Mouse (Mus musculus) forebrain, embryonic 10.5 days (tissue): Measurements from ENCODE around the gene Creb3l2. TPM values are rescaled to one million over a fixed set of nuclear protein-coding genes. Genes with fewer than 3 reads are reported as not detected.
"Not testable (repeated sequence)": the region's sequence is repeated elsewhere in the genome, so short reads cannot be mapped to it uniquely, and the experiment has no call there.

Experiments used
- DNase-seq: peaks from one replicate; pipeline ENCODE4 v3.0.0-alpha.2; 2017; ENCODE audit warnings: low spot score; ENCODE audit errors: extremely low spot score
- H3K27ac ChIP-seq: fragments of 300-500 bp; sonication (generic); 2 replicates; pipeline ENCODE4 v1.5.1; 2016; ENCODE audit warnings: mild to moderate bottlenecking
- H3K27me3 ChIP-seq: fragments of 300-500 bp; sonication (generic); 2 replicates; pipeline ENCODE4 v1.6.1; 2016; ENCODE audit warnings: mild to moderate bottlenecking; ENCODE audit not compliant: poor library complexity, severe bottlenecking
- H3K36me3 ChIP-seq: fragments of 300-500 bp; sonication (generic); replicated peaks from 2 replicates; pipeline ENCODE4 v1.6.1; 2016; ENCODE audit warnings: mild to moderate bottlenecking, moderate library complexity
- H3K4me1 ChIP-seq: fragments of 300-500 bp; sonication (generic); 2 replicates; pipeline ENCODE4 v1.6.1; 2016
- H3K4me3 ChIP-seq: fragments of 300-500 bp; sonication (generic); 2 replicates; pipeline ENCODE4 v1.5.1; 2016; ENCODE audit warnings: mild to moderate bottlenecking, moderate library complexity
- H3K9me3 ChIP-seq: fragments of 300-500 bp; sonication (generic); 2 replicates; pipeline ENCODE4 v1.6.1; 2016; ENCODE audit warnings: mild to moderate bottlenecking, moderate library complexity
- WGBS: fragments of 180-500 bp; shearing (Covaris S2); methylation state at CpG from one replicate; pipeline ENCODE4 v1.1.7; 2016; 5-methylcytosine and 5-hydroxymethylcytosine counted together
- polyA plus RNA-seq: library from polyadenylated mRNA; unstranded; fragments of >200 nt; fragmentation: Nextera tagmentation; extraction: Ambion mirVana; gene quantifications from 2 replicates; pipeline ENCODE4 v1.2.1, GENCODE M21; 2016

Creb3l2 gene
- polyA plus RNA-seq, 1 experiment from 2014 or later = 5.2 TPM

DNA sequence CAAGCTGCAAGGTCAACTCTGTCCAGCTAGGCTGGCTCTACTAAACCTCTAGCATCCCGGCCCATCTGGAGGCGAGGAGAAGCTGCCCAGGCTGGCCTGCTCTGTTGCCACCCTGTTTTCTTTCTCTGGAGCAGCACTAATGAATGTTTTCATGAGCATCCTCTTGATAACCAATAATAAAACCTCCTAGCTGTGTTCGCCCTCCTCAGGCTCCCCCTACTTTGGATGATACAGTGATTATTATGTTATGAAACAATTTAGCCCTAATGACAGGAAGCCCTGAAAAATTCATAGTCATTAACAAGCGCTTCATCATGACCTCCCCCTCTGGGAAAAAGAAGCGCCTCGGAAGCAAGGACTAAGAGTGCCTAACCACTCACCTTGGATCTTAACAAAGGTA, 59.2 kb downstream of the Creb3l2 start:
- no peaks in the 10 kb centered on the region for H3K9me3 ChIP-seq
- no peak overlapping the region for H3K4me3 ChIP-seq
- 92% methylated on average over 6 of the region's 6 CpGs for WGBS
- no peak for DNase-seq
- H3K36me3 ChIP-seq = no peaks in the 10 kb centered on the region
- no peak overlapping the region for H3K27ac ChIP-seq
- H3K4me1 ChIP-seq = no peaks in the 10 kb centered on the region
- no peaks in the 10 kb centered on the region for H3K27me3 ChIP-seq

DNA sequence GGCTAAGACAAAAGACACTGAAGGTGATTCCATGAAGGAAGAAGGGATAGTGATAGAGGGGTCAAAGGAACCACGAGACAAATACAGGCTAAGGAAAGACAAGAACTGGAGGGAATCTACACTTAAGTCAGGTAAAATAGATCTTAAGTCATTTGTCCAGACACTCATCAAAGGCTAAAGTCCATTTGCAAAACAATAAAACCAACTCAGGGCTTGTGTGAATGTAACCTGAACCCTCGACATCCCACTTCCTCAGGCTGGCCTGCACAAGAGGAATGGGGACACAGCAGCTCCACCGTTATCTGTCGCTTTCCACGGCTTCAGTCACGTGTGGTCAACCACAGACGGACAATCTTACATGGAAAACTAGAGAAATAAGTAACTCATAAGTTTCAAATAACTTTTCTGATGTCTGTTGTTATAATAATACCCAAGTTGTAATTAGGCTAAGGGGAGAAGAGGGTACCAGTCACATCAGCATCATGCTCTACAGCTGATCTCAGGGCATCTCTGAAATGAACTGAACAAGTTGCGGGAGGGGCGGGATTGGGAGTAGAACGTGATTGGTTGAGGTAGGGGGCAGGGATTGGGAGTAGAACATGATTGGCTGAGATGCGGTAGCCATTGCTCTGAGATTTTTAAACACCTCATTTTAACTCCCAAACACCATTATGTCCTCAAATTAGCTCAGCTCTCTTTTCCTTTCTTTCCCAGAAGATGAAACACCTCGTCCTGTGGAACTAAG, 63.9 kb downstream of the Creb3l2 start:
- no peaks in the 10 kb centered on the region for H3K9me3 ChIP-seq
- H3K36me3 ChIP-seq = no peaks in the 10 kb centered on the region
- no peak overlapping the region for H3K27ac ChIP-seq
- H3K4me1 ChIP-seq = peaks cover 3% of the 10 kb centered on the region; the same call in 1 of the 2 replicates
- no peak overlapping the region for H3K4me3 ChIP-seq
- no peaks in the 10 kb centered on the region for H3K27me3 ChIP-seq
- 86% methylated on average over 12 of the region's 12 CpGs for WGBS
- DNase-seq = no peak

DNA sequence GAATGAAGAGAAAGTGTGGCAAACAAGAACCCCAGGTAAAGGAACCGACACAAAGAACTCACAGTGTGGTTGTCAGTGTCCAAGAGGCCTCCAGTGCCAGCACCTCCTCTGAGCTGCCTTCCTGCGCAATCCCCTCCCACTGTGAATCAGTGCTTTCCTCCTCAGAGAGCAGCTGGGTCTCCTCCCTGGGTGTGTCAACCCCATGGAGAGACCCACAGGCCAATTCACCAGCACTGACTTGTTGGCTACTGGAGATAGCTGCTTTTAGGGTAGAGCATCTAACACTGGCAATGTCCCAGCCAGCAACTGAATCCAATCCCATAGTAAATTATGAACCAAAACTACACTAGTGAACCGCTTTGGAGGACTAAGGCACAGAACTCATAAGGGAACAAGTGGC, 64.6 kb downstream of the Creb3l2 start:
- not testable (repeated sequence) for H3K27ac ChIP-seq, H3K36me3 ChIP-seq, H3K4me3 ChIP-seq, H3K9me3 ChIP-seq, H3K4me1 ChIP-seq, DNase-seq, H3K27me3 ChIP-seq
- WGBS = 89% methylated on average over 3 of the region's 3 CpGs

DNA sequence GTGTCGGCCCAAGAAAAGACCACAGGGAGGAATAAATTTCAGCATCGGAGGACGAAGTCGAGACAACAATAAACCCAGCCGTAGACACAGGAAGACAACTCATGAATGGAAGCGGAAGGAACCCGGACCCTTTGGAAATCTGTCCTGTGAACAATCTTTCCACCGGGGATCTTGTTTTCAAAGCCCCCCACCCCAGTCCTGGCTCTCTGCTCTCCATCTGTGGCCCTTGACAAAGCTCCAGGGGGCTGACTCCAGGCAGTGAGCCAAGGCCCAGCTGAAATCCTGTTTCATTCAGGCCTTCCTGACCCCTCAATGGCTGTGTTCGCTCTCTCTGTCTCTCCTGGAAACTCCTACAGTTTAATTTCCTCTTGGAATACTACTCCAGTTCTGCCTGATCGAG, 66.5 kb downstream of the Creb3l2 start:
- Histone ChIP-seq H3K27ac (no peak overlapping the region), H3K36me3 (no peaks in the 10 kb centered on the region), H3K4me3 (no peak overlapping the region), H3K4me1 (peaks cover 3% of the 10 kb centered on the region; the same call in 1 of the 2 replicates), H3K9me3 (no peaks in the 10 kb centered on the region), H3K27me3 (no peaks in the 10 kb centered on the region)
- WGBS = 84% methylated on average over 10 of the region's 10 CpGs
- DNase-seq = no peak

DNA sequence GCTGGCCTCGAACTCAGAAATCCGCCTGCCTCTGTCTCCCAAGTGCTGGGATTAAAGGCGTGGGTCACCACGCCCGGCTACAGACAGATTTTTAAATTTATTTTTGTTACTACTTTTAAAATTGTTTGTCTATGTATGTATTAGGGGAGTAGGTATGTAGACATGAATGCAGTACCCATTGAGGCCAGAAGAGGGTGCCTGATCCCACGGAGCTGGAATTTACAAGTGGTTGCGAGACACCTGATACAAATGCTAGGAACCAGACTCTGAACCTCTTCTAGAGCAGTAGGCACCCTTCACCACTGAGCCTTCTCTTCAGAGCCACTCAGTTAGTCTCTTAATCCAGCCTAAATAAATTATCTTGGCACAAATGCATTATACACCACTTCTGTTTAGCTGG, 70.6 kb downstream of the Creb3l2 start:
- no peaks in the 10 kb centered on the region for H3K27me3 ChIP-seq
- no peak overlapping the region for H3K27ac ChIP-seq
- no peaks in the 10 kb centered on the region for H3K36me3 ChIP-seq
- H3K4me1 ChIP-seq = peaks cover 3% of the 10 kb centered on the region; the same call in 1 of the 2 replicates
- no peak overlapping the region for H3K4me3 ChIP-seq
- H3K9me3 ChIP-seq = no peaks in the 10 kb centered on the region
- 79% methylated on average over 7 of the region's 7 CpGs for WGBS
- DNase-seq = no peak

DNA sequence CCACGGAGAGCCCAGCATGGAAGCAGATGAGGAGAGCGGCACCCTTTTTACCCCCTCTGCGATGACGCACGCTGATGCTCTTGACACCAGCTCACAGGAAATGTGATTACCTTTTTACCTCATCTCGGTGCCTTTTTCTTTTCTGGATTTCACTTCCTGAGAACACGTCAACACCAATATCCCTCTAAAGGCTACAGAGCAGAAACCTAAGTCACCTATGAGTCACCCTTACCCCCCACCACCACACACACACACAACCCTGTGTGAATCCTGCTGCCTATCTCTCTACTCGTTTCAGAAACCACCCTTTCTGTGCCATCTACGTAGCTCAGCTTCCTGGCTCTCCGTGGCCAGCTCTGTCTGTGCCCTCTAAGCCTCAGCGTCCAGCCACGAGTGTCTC, 71.4 kb downstream of the Creb3l2 start:
- no peak for DNase-seq
- Histone ChIP-seq H3K36me3 (no peaks in the 10 kb centered on the region), H3K4me3 (no peak overlapping the region), H3K27ac (no peak overlapping the region), H3K4me1 (peaks cover 7% of the 10 kb centered on the region), H3K27me3 (no peaks in the 10 kb centered on the region), H3K9me3 (no peaks in the 10 kb centered on the region)
- 90% methylated on average over 12 of the region's 12 CpGs for WGBS

DNA sequence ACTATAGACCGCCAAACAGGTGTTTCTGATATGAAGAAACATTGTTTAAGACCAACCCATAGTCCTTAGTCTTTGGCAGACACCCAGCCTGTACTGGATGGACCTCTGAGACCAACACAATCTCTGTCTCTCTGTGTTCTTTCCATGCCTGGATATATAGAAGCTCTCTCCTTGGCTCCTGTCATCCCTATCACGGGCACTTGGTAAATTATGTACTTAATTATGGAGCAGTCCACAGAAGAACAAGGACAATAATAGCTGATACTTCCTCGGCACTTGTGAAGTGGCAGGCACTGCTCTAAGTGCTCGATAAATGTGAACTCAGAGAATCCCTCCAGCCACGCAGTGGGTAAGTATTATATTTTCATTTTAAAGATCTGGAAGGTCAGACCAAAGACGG, 72.2 kb downstream of the Creb3l2 start:
- Histone ChIP-seq H3K9me3 (no peaks in the 10 kb centered on the region), H3K27ac (no peak overlapping the region), H3K4me1 (peaks cover 11% of the 10 kb centered on the region), H3K4me3 (no peak overlapping the region), H3K36me3 (no peaks in the 10 kb centered on the region), H3K27me3 (no peaks in the 10 kb centered on the region)
- no peak for DNase-seq
- WGBS = 90% methylated on average over 6 of the region's 6 CpGs

DNA sequence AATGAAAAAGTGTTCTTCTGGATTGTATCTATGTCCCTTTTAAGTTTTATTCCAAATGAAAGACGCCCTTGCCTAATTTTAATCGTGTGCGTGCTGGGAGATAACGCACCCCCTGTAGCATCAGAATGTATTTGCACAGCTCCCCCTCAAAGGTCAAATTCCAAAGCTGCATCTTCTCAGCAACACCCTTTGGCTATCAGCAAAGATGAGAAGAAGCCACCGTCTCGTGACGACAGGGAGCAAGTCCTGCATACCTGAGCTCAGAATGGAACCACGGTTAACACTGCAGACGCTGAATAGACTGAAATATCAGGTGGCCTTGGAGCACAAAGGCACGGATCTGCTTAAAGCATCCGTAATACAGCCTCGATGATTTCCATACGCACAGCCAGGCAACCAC, 73.7 kb downstream of the Creb3l2 start:
- Histone ChIP-seq H3K9me3 (no peaks in the 10 kb centered on the region; the same call in 1 of the 2 replicates), H3K27me3 (no peaks in the 10 kb centered on the region), H3K4me3 (no peak overlapping the region), H3K4me1 (peaks cover 11% of the 10 kb centered on the region), H3K36me3 (0 out of 2 replicates have a peak, but pooled peaks cover 3% of the 10 kb centered on the region), H3K27ac (no peak overlapping the region)
- 88% methylated on average over 13 of the region's 13 CpGs for WGBS
- no peak for DNase-seq

DNA sequence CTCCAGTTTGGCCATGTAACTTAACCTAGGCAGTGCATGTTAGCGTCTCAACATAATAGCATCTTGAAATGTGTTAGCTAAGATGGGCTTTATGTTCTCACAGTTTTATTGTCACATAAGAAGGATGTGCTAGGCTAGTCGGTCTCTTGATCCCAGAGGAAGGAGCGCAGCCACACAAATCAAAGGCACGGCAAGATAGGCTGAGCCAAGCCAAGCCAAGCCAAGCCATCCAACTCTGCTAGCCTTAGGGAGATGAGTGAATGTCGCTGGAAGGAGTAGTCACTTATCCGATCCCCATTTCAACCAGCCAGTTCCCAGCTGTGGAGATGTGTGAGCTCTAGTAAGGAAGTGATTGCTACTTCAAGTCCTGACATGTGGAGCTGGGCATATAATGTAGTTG, 75.0 kb downstream of the Creb3l2 start:
- Histone ChIP-seq H3K36me3 (0 out of 2 replicates have a peak, but pooled peaks cover 3% of the 10 kb centered on the region), H3K27me3 (no peaks in the 10 kb centered on the region), H3K9me3 (no peaks in the 10 kb centered on the region; the same call in 1 of the 2 replicates), H3K4me1 (peaks cover 11% of the 10 kb centered on the region), H3K27ac (no peak overlapping the region), H3K4me3 (no peak overlapping the region)
- no peak for DNase-seq
- 96% methylated on average over 6 of the region's 6 CpGs for WGBS

DNA sequence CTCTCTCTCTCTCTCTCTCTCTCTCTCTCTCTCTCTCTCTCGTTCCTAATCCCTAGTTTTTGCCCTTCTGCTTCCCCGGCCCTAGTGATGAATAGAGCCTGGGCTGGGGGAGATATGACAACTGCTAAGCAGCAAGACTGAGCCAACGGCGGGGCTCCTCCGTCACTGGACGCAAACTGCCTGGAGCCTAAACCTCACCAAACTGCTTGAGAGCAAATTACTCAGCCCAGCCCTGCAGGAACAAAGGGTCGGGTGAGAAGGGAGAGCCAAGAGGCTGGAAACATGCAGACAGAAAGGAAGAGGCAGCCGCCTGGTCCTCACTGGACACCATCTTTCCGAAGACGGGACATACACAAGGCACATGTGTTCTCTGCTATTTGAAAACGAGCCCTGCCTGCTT, 76.8 kb downstream of the Creb3l2 start:
- H3K4me3 ChIP-seq = no peak overlapping the region
- no peaks in the 10 kb centered on the region; the same call in 1 of the 2 replicates for H3K9me3 ChIP-seq
- peaks cover 28% of the 10 kb centered on the region for H3K4me1 ChIP-seq
- DNase-seq = no peak
- WGBS = 66% methylated on average over 11 of the region's 11 CpGs
- no peaks in the 10 kb centered on the region for H3K27me3 ChIP-seq
- H3K36me3 ChIP-seq = 0 out of 2 replicates have a peak, but pooled peaks cover 3% of the 10 kb centered on the region
- peak overlapping the region; percentile 48; the same call in 1 of the 2 replicates for H3K27ac ChIP-seq

DNA sequence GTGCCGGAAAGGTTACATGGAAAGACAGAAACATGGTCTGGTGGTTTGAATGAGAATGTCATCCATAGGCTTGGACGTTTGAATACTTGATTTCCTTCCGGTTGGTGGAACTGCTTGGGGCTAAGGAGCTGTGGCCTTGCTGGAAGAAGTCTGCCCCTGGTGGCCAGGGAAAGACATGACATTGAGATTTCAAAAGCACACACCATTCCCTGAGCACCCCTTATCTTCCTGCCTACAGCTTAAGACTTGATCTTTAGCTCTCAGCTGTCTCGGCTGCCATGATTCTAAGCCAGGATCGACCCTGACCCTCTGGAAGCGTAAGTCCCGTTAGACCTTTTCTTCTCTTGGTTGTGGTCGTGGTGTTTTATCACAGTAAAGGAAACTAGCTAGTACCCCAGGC, 77.6 kb downstream of the Creb3l2 start:
- no peaks in the 10 kb centered on the region for H3K27me3 ChIP-seq
- H3K4me3 ChIP-seq = no peak overlapping the region
- peaks cover 36% of the 10 kb centered on the region for H3K4me1 ChIP-seq
- 0 out of 2 replicates have a peak, but pooled peaks cover 3% of the 10 kb centered on the region for H3K36me3 ChIP-seq
- no peak for DNase-seq
- H3K9me3 ChIP-seq = no peaks in the 10 kb centered on the region; the same call in 1 of the 2 replicates
- H3K27ac ChIP-seq = no peak overlapping the region
- 93% methylated on average over 8 of the region's 8 CpGs for WGBS

DNA sequence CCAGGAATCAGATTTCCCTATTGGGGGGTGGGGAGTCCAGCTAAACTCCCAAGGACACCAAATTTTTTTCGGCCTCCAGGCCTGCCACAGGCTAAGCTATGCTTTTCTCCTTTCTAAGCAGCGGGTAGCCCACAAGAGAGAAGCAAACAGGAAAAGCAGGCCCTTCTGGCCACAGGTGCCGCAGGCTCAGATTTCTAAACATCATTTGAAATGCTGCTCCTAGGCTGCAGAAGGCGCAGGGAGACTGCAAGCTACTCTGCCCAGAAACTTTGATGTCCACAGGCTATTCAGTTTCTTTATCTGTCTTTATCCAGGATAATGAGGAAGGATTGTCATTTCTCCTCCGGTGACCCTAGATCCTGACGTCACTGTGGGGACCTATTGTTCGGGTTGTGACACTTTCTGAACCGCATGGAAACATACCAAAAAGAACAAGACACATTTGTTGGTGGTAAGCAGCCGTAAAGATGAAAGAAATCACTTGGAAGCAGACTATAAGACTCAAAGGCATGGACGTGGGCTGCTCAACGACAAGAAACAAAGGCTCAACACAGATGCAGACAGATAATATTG, 81.0 kb downstream of the Creb3l2 start:
- no peak for DNase-seq
- Histone ChIP-seq H3K4me1 (peaks cover 46% of the 10 kb centered on the region), H3K36me3 (0 out of 2 replicates have a peak, but pooled peaks cover 5% of the 10 kb centered on the region), H3K27me3 (no peaks in the 10 kb centered on the region), H3K27ac (peak overlapping the region; percentile 69), H3K4me3 (no peak overlapping the region), H3K9me3 (no peaks in the 10 kb centered on the region; the same call in 1 of the 2 replicates)
- WGBS = 18% methylated on average over 11 of the region's 11 CpGs

DNA sequence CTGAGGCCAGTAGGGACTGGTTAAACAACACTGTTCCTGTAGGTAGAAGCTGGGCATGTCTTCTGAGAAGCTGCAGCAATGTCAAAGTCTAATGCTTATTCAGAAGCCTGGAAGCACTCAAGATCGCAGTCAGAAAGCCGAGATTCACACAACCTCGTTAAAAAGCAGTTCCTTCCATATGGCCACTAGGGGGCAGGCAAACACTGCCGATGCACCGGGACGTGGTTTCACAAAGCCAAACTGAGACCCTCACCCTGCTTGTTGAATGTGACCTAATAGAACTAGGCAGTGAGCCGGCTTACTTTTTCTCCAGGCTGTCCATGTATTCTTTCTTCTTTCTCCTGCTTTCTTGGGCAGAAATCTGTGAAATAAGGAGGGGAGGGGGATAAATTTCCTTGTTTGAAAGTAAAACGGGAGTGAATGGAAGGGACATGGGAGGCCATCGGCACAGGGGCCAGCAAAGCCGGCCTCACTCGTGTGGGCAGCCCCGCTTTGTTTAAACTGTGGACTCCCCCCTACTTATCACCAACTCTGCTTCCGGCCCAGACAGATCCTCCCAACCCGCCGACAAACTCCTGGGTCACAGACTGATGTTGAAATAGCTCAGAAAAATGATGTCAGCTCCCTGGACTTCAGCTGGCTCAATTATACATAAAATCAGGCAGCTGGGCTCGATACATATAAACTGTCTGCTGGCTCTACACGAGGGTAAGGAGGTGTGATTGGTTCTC, 87.3 kb downstream of the Creb3l2 start:
- H3K4me1 ChIP-seq = peaks cover 30% of the 10 kb centered on the region
- 45% methylated on average over 17 of the region's 17 CpGs for WGBS

More for the DNA sequence above, 87.3 kb downstream of the Creb3l2 start:
- peak overlapping the region; percentile 31 for H3K27ac ChIP-seq
- H3K36me3 ChIP-seq = peaks cover 8% of the 10 kb centered on the region
- H3K27me3 ChIP-seq = no peaks in the 10 kb centered on the region
- peak; percentile 83 for DNase-seq
- H3K4me3 ChIP-seq = no peak overlapping the region
- H3K9me3 ChIP-seq = no peaks in the 10 kb centered on the region
